Mouse (Mus musculus): ENCODE measurements around the gene Plcxd2. TPM values are rescaled to one million over a fixed set of nuclear protein-coding genes. Genes with fewer than 3 reads are reported as not detected.

Gene Plcxd2
- 13.8 and 16.2 TPM in 2 replicates for polyA plus RNA-seq (2012; rRNA removed)

DNA sequence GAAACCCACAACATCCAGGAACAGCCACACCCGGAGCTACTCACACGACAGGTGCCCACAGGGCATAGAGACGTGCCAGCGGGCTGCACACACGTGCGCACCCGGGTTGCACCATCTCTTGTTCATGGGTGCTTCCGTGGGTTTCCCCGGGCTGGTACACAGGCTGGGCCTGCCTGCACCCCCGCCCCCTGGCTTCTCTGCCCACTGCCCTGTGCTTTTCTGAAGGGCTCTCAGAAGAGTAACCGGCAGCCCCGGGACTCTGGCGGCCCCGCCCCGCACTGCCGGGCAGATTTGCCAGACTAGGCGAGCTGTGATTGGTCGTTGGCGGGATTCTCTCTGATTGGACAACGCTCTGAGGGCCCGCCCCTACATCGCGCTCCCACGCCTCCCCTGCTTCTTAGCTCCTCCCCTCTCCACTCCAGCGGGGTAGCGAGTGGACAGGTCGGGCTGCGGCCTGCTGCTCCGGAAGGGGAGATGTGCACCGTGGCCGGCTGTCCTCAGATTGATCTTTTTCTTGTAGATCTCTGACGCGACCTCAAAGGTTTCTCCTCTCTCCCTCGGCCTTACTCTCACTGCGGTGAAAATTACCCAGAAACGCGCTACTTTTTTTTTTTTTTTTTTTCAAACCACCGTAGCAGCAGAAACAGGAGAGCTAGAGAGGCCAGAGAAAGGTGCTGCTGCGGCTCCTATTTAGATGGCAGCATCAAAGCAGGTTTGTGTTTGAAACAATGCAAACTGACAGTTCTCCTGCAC, at the start of gene Plcxd2:
Plcxd2 (minus strand) TSS at position 66 of the 753 bp plus-strand sequence.
- no peaks in the 10 kb centered on the region for H3K36me3 ChIP-seq (ENCODE audit: control insufficient read depth, insufficient read depth, low read length)
- WGBS = under 1% methylated on average over 39 of the region's 39 CpGs
- H3K27ac ChIP-seq (ENCODE audit: control insufficient read depth, insufficient read depth, low read length) = peak within 1 kb of the TSS; percentile 86
- peak; percentile 95 for DNase-seq
- peak; percentile 96 for TF ChIP-seq POLR2A (IDR thresholded peaks at IDR 0.05; ENCODE audit: control insufficient read depth, extremely low read depth, insufficient read depth, low read length, poor library complexity)
- TF ChIP-seq CTCF (IDR thresholded peaks at IDR 0.05; ENCODE audit: borderline replicate concordance, control insufficient read depth, extremely low read depth, insufficient read depth, low read length, poor library complexity) = peak; percentile 58
- peaks cover 11% of the 10 kb centered on the region for H3K4me1 ChIP-seq (replicated peaks; ENCODE audit: control insufficient read depth, insufficient read depth, low read length)
- H3K27me3 ChIP-seq (ENCODE audit: control insufficient read depth, insufficient read depth, low read length) = no peaks in the 10 kb centered on the region
- H3K4me3 ChIP-seq (ENCODE audit: control insufficient read depth, insufficient read depth, low read length) = peak within 1 kb of the TSS; percentile 75

DNA sequence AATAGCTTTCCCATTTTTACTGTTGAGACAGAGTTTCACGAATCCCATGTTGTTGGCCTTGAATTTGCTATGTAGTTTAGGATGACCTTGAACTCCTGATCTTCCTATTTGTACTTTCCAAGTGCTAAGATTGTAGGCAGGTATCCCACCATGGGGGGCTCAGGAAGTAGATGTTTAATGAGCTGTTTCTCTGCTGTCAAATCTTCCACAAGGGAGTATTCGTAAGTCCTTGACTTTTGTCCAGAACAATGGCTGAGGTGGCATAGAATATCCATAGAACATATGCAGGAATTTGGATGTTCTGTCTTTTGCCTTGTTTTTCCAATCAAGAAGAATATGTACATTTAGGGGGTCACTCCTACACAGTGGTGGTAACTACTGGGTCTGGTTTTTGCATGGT, 36.9 kb upstream of the Plcxd2 start:
- TF ChIP-seq CTCF (IDR thresholded peaks at IDR 0.05; ENCODE audit: borderline replicate concordance, control insufficient read depth, extremely low read depth, insufficient read depth, low read length, poor library complexity) = no peak
- no peak for TF ChIP-seq POLR2A (IDR thresholded peaks at IDR 0.05; ENCODE audit: control insufficient read depth, extremely low read depth, insufficient read depth, low read length, poor library complexity)
- Histone ChIP-seq H3K36me3 (ENCODE audit: control insufficient read depth, insufficient read depth, low read length) (peaks cover 42% of the 10 kb centered on the region), H3K4me1 (replicated peaks; ENCODE audit: control insufficient read depth, insufficient read depth, low read length) (no peaks in the 10 kb centered on the region), H3K27ac (ENCODE audit: control insufficient read depth, insufficient read depth, low read length) (no peak overlapping the region), H3K27me3 (ENCODE audit: control insufficient read depth, insufficient read depth, low read length) (no peaks in the 10 kb centered on the region), H3K4me3 (ENCODE audit: control insufficient read depth, insufficient read depth, low read length) (no peak overlapping the region)
- DNase-seq = no peak
- WGBS = 97% methylated on average over 2 of the region's 2 CpGs

DNA sequence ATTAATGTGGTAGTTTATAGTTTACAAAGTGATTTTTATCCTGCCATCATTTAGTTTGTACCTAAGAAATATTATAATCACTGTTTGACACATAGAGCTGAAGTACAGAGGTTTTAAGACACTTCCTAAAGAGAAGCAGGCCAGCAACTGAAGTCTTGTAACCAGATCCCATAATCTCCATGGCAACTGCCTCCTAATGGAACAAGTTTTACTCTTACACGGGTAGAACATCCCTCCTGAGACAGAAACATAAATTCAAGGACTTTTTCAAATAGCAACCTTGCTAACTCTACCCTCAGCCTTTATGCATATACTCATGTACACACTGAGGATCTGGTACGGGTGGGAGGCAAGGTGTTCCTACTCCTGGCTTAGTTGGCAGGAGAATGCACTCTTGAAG, 26.2 kb upstream of the Plcxd2 start:
- Histone ChIP-seq H3K27ac (ENCODE audit: control insufficient read depth, insufficient read depth, low read length) (no peak overlapping the region), H3K4me1 (replicated peaks; ENCODE audit: control insufficient read depth, insufficient read depth, low read length) (no peaks in the 10 kb centered on the region), H3K27me3 (ENCODE audit: control insufficient read depth, insufficient read depth, low read length) (no peaks in the 10 kb centered on the region), H3K4me3 (ENCODE audit: control insufficient read depth, insufficient read depth, low read length) (no peak overlapping the region), H3K36me3 (ENCODE audit: control insufficient read depth, insufficient read depth, low read length) (peaks cover 42% of the 10 kb centered on the region)
- DNase-seq = no peak
- no peak for TF ChIP-seq POLR2A (IDR thresholded peaks at IDR 0.05; ENCODE audit: control insufficient read depth, extremely low read depth, insufficient read depth, low read length, poor library complexity)
- TF ChIP-seq CTCF (IDR thresholded peaks at IDR 0.05; ENCODE audit: borderline replicate concordance, control insufficient read depth, extremely low read depth, insufficient read depth, low read length, poor library complexity) = no peak
- WGBS = 84% methylated on average over 2 of the region's 2 CpGs

DNA sequence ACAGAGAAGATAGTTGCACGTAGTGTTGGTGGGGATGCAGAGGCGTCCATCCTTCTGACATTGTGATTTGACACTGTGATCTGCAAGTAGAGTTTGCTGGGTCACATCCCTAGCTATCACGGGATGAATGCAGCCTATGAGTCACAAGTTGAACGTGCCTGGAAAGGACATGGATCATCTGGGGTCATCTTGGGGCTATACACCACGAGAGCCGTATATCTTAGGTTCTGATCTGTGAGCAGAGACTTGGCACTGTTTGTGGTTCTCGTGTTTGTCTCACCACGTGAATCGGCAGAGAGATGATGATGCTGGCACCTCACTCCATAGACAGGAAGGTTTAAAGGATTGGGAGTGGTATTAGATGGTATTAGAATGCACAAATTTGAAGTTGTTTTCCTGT, 23.9 kb upstream of the Plcxd2 start:
- Histone ChIP-seq H3K4me1 (replicated peaks; ENCODE audit: control insufficient read depth, insufficient read depth, low read length) (no peaks in the 10 kb centered on the region), H3K36me3 (ENCODE audit: control insufficient read depth, insufficient read depth, low read length) (peaks cover 42% of the 10 kb centered on the region), H3K27ac (ENCODE audit: control insufficient read depth, insufficient read depth, low read length) (no peak overlapping the region), H3K27me3 (ENCODE audit: control insufficient read depth, insufficient read depth, low read length) (no peaks in the 10 kb centered on the region), H3K4me3 (ENCODE audit: control insufficient read depth, insufficient read depth, low read length) (no peak overlapping the region)
- WGBS = 84% methylated on average over 9 of the region's 9 CpGs
- no peak for DNase-seq
- TF ChIP-seq CTCF (IDR thresholded peaks at IDR 0.05; ENCODE audit: borderline replicate concordance, control insufficient read depth, extremely low read depth, insufficient read depth, low read length, poor library complexity) = no peak

DNA sequence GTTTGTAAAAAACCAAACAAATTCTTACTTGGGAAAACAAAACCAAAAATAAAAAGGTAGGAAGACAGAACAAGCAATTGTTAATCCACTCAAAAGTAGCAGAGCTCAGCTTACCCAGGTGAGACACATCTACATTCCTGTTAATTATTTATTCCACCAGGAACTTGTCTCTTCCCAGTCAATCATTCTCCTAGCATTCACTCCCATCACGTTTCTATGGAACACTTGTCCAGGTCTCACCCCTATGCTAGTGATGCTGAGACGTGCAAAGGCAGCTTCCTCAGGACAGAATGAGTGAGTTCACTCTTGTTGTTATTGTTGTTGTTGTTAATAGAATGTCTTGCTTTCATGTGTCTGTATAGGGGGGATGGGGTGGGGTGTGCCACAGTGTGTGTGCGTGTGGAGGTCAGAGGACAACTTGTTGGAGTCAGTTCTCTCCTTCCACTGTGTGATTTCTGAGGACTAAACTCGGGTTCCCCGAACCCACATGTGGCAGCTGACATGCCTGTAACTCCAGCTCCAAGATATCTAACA, 13.0 kb upstream of the Plcxd2 start:
- Histone ChIP-seq H3K4me3 (ENCODE audit: control insufficient read depth, insufficient read depth, low read length) (no peak overlapping the region), H3K4me1 (replicated peaks; ENCODE audit: control insufficient read depth, insufficient read depth, low read length) (peaks cover 6% of the 10 kb centered on the region), H3K27me3 (ENCODE audit: control insufficient read depth, insufficient read depth, low read length) (no peaks in the 10 kb centered on the region), H3K27ac (ENCODE audit: control insufficient read depth, insufficient read depth, low read length) (no peak overlapping the region), H3K36me3 (ENCODE audit: control insufficient read depth, insufficient read depth, low read length) (no peaks in the 10 kb centered on the region)
- DNase-seq = no peak
- WGBS = 62% methylated on average over 5 of the region's 5 CpGs
- TF ChIP-seq CTCF (IDR thresholded peaks at IDR 0.05; ENCODE audit: borderline replicate concordance, control insufficient read depth, extremely low read depth, insufficient read depth, low read length, poor library complexity) = no peak
- TF ChIP-seq POLR2A (IDR thresholded peaks at IDR 0.05; ENCODE audit: control insufficient read depth, extremely low read depth, insufficient read depth, low read length, poor library complexity) = no peak

DNA sequence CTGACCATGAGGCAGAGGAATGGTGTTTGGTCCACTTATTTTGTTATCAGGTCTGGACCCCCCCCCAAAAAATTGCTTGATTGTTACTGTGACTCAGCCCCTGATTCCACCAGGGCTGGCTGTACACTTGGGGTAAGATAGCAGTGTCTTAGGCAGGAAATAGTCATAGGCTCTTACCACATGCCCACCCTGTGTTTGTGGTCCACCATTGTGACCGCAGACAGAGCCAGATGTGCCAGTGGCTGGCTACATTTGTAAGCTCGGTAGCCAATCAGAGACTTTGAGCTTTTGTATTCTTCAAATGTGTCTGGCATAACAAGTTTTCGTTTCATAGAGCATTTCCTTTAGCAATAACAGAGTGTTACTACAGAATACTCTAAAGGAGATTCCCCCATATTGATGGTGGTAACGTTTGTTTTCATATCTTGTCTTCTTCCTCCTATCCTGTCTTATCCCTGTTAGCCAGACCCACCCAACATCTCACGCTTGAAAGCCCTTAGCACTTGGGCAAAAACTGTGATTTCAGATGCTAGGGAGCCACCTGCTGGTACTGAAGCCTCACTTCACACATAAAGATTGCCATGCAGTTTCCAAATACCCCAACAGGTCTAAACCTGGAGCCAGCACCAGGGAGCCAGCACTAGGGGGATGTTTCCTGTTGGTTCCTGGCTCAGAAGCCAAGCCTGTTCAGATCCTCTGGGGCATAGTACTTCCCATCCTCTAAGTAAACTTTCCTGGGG, 12.3 kb upstream of the Plcxd2 start:
- Histone ChIP-seq H3K36me3 (ENCODE audit: control insufficient read depth, insufficient read depth, low read length) (no peaks in the 10 kb centered on the region), H3K27me3 (ENCODE audit: control insufficient read depth, insufficient read depth, low read length) (no peaks in the 10 kb centered on the region), H3K27ac (ENCODE audit: control insufficient read depth, insufficient read depth, low read length) (no peak overlapping the region), H3K4me3 (ENCODE audit: control insufficient read depth, insufficient read depth, low read length) (no peak overlapping the region), H3K4me1 (replicated peaks; ENCODE audit: control insufficient read depth, insufficient read depth, low read length) (peaks cover 6% of the 10 kb centered on the region)
- peak; percentile 66 for DNase-seq
- 3% methylated on average over 5 of the region's 5 CpGs for WGBS
- no peak for TF ChIP-seq POLR2A (IDR thresholded peaks at IDR 0.05; ENCODE audit: control insufficient read depth, extremely low read depth, insufficient read depth, low read length, poor library complexity)
- TF ChIP-seq CTCF (IDR thresholded peaks at IDR 0.05; ENCODE audit: borderline replicate concordance, control insufficient read depth, extremely low read depth, insufficient read depth, low read length, poor library complexity) = no peak

Measured in thymus, adult 2 months (tissue).